Mouse (Mus musculus) effector memory CD4-positive, alpha-beta T cell, adult 5 months (primary cell): ENCODE data around the gene Cyth4. TPM values are rescaled to one million over a fixed set of nuclear protein-coding genes. Genes with fewer than 3 reads are reported as not detected.

ENCODE experiments used
- polyA plus RNA-seq: library from polyadenylated mRNA; unstranded; fragments of 100-300 nt; shearing (Covaris generic); gene quantifications from one replicate; pipeline ENCODE4 v1.2.1, GENCODE M21; 2017

Cyth4 gene
- 224 TPM for polyA plus RNA-seq

GRCm38 (mm10) chr15:78596914-78597313 lies at the start of gene Cyth4:
Gene Cyth4 (plus strand): TSS chr15:78597047.

GRCm38 (mm10) chr15:78572658-78573397 lies 24.0 kb upstream of the Cyth4 start, which contains the start of gene Rac2:
Gene Rac2 (minus strand): TSS chr15:78572783.

Other genes with a start within 250 kb of the Cyth4 start
- not detected for gene Tex33, start 201.1 kb upstream of the Cyth4 start, polyA plus RNA-seq
- gene Tst, start 191.1 kb upstream of the Cyth4 start, polyA plus RNA-seq, result 0.36 TPM
- 5.0 TPM for gene Mpst, start 190.6 kb upstream of the Cyth4 start, polyA plus RNA-seq
- 16.4 TPM for gene Kctd17, start 168.5 kb upstream of the Cyth4 start, polyA plus RNA-seq
- not detected for gene Tmprss6, start 128.4 kb upstream of the Cyth4 start, polyA plus RNA-seq
- gene Il2rb, start 101.8 kb upstream of the Cyth4 start, polyA plus RNA-seq, result 461 TPM
- 0.85 TPM for gene C1qtnf6, start 65.6 kb upstream of the Cyth4 start, polyA plus RNA-seq
- gene Sstr3, start 52.4 kb upstream of the Cyth4 start, polyA plus RNA-seq, result not detected
- 1,705 TPM for gene Rac2, start 24.3 kb upstream of the Cyth4 start, polyA plus RNA-seq
- 0.12 TPM for gene Elfn2, start 121.7 kb downstream of the Cyth4 start, polyA plus RNA-seq
- gene Mfng, start 176.4 kb downstream of the Cyth4 start, polyA plus RNA-seq, result 120 TPM
- gene Card10, start 206.0 kb downstream of the Cyth4 start, polyA plus RNA-seq, result 1.1 TPM
- 0.44 TPM for gene Cdc42ep1, start 245.6 kb downstream of the Cyth4 start, polyA plus RNA-seq